Mouse (Mus musculus): ENCODE results near the gene Amn1. TPM values are rescaled to one million over a fixed set of nuclear protein-coding genes. Genes with fewer than 3 reads are reported as not detected.
"Not testable (repeated sequence)": the region's sequence is repeated elsewhere in the genome, so short reads cannot be mapped to it uniquely, and the experiment has no call there.

Amn1 gene
- polyA plus RNA-seq, 1 experiment from 2014 or later, result 21.9 TPM

- no peaks in the 10 kb centered on the region for H3K27me3 ChIP-seq
- in situ Hi-C loops (cut with MboI; ENCODE audit: low pct_unique_long_range_greater_than_20kb), result no loop called here
- no peak for TF ChIP-seq CTCF (IDR thresholded peaks at IDR 0.05)
- POLR2A ChIA-PET, result interaction anchor here (1.1 to 1.7 kb wide), 3 partner anchors 10 to 121 kb away, joined by 3 to 5 read pairs (median 3); partner anchors contain the start of gene Resf1
- ATAC-seq (no peak), DNase-seq (ENCODE audit: low read depth, low spot score) (no peak)
- CTCF ChIA-PET, result interaction anchor here (1.1 kb wide), 1 partner anchor 185 kb away, joined by 4 read pairs; no protein-coding TSS in a partner anchor
Observed at GRCm38 (mm10) chr6:149188925-149189257, 379 bp upstream of the Amn1 start.

- POLR2A ChIA-PET, result interaction anchor here (0.6 to 1.0 kb wide), 2 partner anchors 55 to 124 kb away, joined by 3 read pairs; no protein-coding TSS in a partner anchor
- CTCF ChIA-PET, result interaction anchor here (1.9 kb wide), 1 partner anchor 8 kb away, joined by 5 read pairs; no protein-coding TSS in a partner anchor
- no peaks in the 10 kb centered on the region for H3K27me3 ChIP-seq
- DNase-seq (ENCODE audit: low read depth, low spot score) (no peak), ATAC-seq (no peak)
- no peak for TF ChIP-seq CTCF (IDR thresholded peaks at IDR 0.05)
- in situ Hi-C loops (cut with MboI; ENCODE audit: low pct_unique_long_range_greater_than_20kb), result no loop called here
Observed at GRCm38 (mm10) chr6:149187371-149187770, 1.1 kb downstream of the Amn1 start.

GRCm38 (mm10) chr6:149184007-149184406, 4.5 kb downstream of the Amn1 start:
- TF ChIP-seq CTCF (IDR thresholded peaks at IDR 0.05), result no peak
- ATAC-seq (no peak), DNase-seq (ENCODE audit: low read depth, low spot score) (no peak)
- H3K27me3 ChIP-seq, result no peaks in the 10 kb centered on the region
- in situ Hi-C loops (cut with MboI; ENCODE audit: low pct_unique_long_range_greater_than_20kb), result no loop called here
- CTCF ChIA-PET, result no interaction called here
- POLR2A ChIA-PET, result no interaction called here

GRCm38 (mm10) chr6:149179064-149179463, 9.4 kb downstream of the Amn1 start:
- ChIA-PET POLR2A (interaction anchor here (0.9 kb wide), 1 partner anchor 10 kb away, joined by 3 read pairs; the partner anchor contains the start of gene Amn1), CTCF (interaction anchor here (1.1 to 1.7 kb wide), 2 partner anchors 9 to 17 kb away, joined by 3 to 5 read pairs; partner anchors contain the start of gene Amn1)
- in situ Hi-C loops (cut with MboI; ENCODE audit: low pct_unique_long_range_greater_than_20kb), result no loop called here
- H3K27me3 ChIP-seq, result no peaks in the 10 kb centered on the region
- no peak for DNase-seq (ENCODE audit: low read depth, low spot score)
- no peak for ATAC-seq
- TF ChIP-seq CTCF (IDR thresholded peaks at IDR 0.05), result no peak

GRCm38 (mm10) chr6:149174932-149175570, 13.5 kb downstream of the Amn1 start:
- no peak for ATAC-seq
- TF ChIP-seq CTCF (IDR thresholded peaks at IDR 0.05), result no peak
- ChIA-PET CTCF (interaction anchor here (1.1 to 1.2 kb wide), 2 partner anchors 9 to 10 kb away, joined by 3 to 5 read pairs; no protein-coding TSS in a partner anchor), POLR2A (interaction anchor here (0.6 kb wide), 1 partner anchor 143 kb away, joined by 3 read pairs; no protein-coding TSS in a partner anchor)
- in situ Hi-C loops (cut with MboI; ENCODE audit: low pct_unique_long_range_greater_than_20kb), result no loop called here
- no peaks in the 10 kb centered on the region for H3K27me3 ChIP-seq
- DNase-seq (ENCODE audit: low read depth, low spot score), result no peak

GRCm38 (mm10) chr6:149173831-149174625, 14.5 kb downstream of the Amn1 start:
- ChIA-PET CTCF (no interaction called here), POLR2A (no interaction called here)
- in situ Hi-C loops (cut with MboI; ENCODE audit: low pct_unique_long_range_greater_than_20kb), result no loop called here
- no peak for DNase-seq (ENCODE audit: low read depth, low spot score)
- no peaks in the 10 kb centered on the region for H3K27me3 ChIP-seq
- no peak for TF ChIP-seq CTCF (IDR thresholded peaks at IDR 0.05)
- ATAC-seq, result no peak

- in situ Hi-C loops (cut with MboI; ENCODE audit: low pct_unique_long_range_greater_than_20kb); ATAC-seq; DNase-seq (ENCODE audit: low read depth, low spot score); H3K27me3 ChIP-seq: not testable (repeated sequence)
- ChIA-PET CTCF (interaction anchor here (1.2 kb wide), 1 partner anchor 11 kb away, joined by 4 read pairs; no protein-coding TSS in a partner anchor), POLR2A (interaction anchor here (0.6 kb wide), 1 partner anchor 92 kb away, joined by 3 read pairs; no protein-coding TSS in a partner anchor)
Observed at GRCm38 (mm10) chr6:149169965-149170364, 18.5 kb downstream of the Amn1 start.

GRCm38 (mm10) chr6:149168436-149168835, 20.1 kb downstream of the Amn1 start:
- in situ Hi-C loops (cut with MboI; ENCODE audit: low pct_unique_long_range_greater_than_20kb), result no loop called here
- ChIA-PET POLR2A (no interaction called here), CTCF (no interaction called here)
- DNase-seq (ENCODE audit: low read depth, low spot score) (no peak), ATAC-seq (no peak)
- no peaks in the 10 kb centered on the region for H3K27me3 ChIP-seq
- TF ChIP-seq CTCF (IDR thresholded peaks at IDR 0.05), result no peak

GRCm38 (mm10) chr6:149167672-149168071, 20.8 kb downstream of the Amn1 start:
- in situ Hi-C loops (cut with MboI; ENCODE audit: low pct_unique_long_range_greater_than_20kb), result no loop called here
- no peaks in the 10 kb centered on the region for H3K27me3 ChIP-seq
- POLR2A ChIA-PET, result no interaction called here
- no peak for DNase-seq (ENCODE audit: low read depth, low spot score)
- TF ChIP-seq CTCF (IDR thresholded peaks at IDR 0.05), result no peak
- no peak for ATAC-seq
- CTCF ChIA-PET, result no interaction called here

GRCm38 (mm10) chr6:149167038-149167437, 21.5 kb downstream of the Amn1 start:
- in situ Hi-C loops (cut with MboI; ENCODE audit: low pct_unique_long_range_greater_than_20kb); DNase-seq (ENCODE audit: low read depth, low spot score): not testable (repeated sequence)
- CTCF ChIA-PET, result interaction anchor here (1.1 kb wide), 1 partner anchor 156 kb away, joined by 3 read pairs; no protein-coding TSS in a partner anchor

More at GRCm38 (mm10) chr6:149167038-149167437, 21.5 kb downstream of the Amn1 start:
- H3K27me3 ChIP-seq, ATAC-seq, POLR2A ChIA-PET: not testable (repeated sequence)

Data from Patski (cell line).